Mouse (Mus musculus) megakaryocyte, embryonic 14.5 days (primary cell): Measurements from ENCODE around the gene Bmp10. TPM values are rescaled to one million over a fixed set of nuclear protein-coding genes. Genes with fewer than 3 reads are reported as not detected.

Experiments
- H3K27me3 ChIP-seq: replicated peaks from 2 replicates; pipeline ENCODE3; 2012; ENCODE audit warnings: inconsistent platforms
- H3K36me3 ChIP-seq: replicated peaks from 2 replicates; pipeline ENCODE3; 2012; ENCODE audit warnings: low read length, inconsistent platforms, mixed read lengths
- H3K4me1 ChIP-seq: 2 replicates; pipeline ENCODE4 v1.6.1; 2012; ENCODE audit warnings: inconsistent platforms
- H3K4me3 ChIP-seq: replicated peaks from 2 replicates; pipeline ENCODE3; 2012; ENCODE audit warnings: moderate library complexity, mild to moderate bottlenecking, inconsistent platforms
- H3K9me3 ChIP-seq: 2 replicates; pipeline ENCODE4 v1.6.1; 2012; ENCODE audit warnings: inconsistent platforms
- FLI1 ChIP-seq: IDR thresholded peaks from 2 replicates; pipeline ENCODE4 v1.6.1; 2012; ENCODE audit warnings: low read length, inconsistent platforms, mixed read lengths
- GATA1 ChIP-seq: IDR thresholded peaks from 3 replicates; pipeline ENCODE4 v1.6.1; 2012; ENCODE audit warnings: mixed read lengths, low read length, inconsistent platforms, borderline replicate concordance
- polyA plus RNA-seq: library from polyadenylated mRNA; stranded (reverse); fragments of >175 nt; gene quantifications from 2 replicates; pipeline ENCODE4 v1.2.3, GENCODE M21; 2012; ENCODE audit warnings: low replicate concordance; ENCODE audit not compliant: insufficient read depth

The Bmp10 gene
- polyA plus RNA-seq, 1 experiment = not detected

DNA sequence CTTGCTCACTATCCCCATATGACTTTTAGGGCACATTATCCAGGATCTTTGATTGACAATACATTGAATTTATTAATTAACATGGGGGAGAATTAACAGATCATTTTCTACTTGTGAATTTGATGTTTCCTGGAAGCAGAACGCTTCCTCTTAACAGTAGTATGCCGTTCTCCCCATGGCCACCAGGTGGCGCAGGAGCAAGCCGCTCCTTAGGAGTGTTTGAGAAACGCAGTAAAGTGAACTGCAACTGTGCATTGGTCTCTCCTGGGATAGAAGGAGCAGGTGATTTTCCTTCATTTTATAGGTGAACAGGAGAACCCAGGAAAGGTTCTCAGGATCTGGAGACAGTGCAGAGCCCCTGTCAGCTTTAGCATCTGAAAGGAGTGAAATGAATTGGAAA lies 29.7 kb upstream of the Bmp10 start:
- Histone ChIP-seq H3K9me3 (no peaks in the 10 kb centered on the region), H3K36me3 (no peaks in the 10 kb centered on the region), H3K4me1 (peaks cover 36% of the 10 kb centered on the region), H3K4me3 (peak overlapping the region; percentile 28), H3K27me3 (peaks cover 12% of the 10 kb centered on the region)
- TF ChIP-seq FLI1 = no peak
- no peak for TF ChIP-seq GATA1

- H3K9me3 ChIP-seq = no peaks in the 10 kb centered on the region
- peak overlapping the region; percentile 57 for H3K4me3 ChIP-seq
- no peaks in the 10 kb centered on the region for H3K36me3 ChIP-seq
- H3K4me1 ChIP-seq = peaks cover 28% of the 10 kb centered on the region
- no peak for TF ChIP-seq FLI1
- no peak for TF ChIP-seq GATA1
- H3K27me3 ChIP-seq = peaks cover 9% of the 10 kb centered on the region
Measured at GRCm38 (mm10) chr6:87399886-87400566, 28.8 kb upstream of the Bmp10 start.

GRCm38 (mm10) chr6:87401456-87401855 lies 27.3 kb upstream of the Bmp10 start:
- H3K4me1 ChIP-seq = peaks cover 28% of the 10 kb centered on the region
- TF ChIP-seq FLI1 (no peak), GATA1 (no peak)
- peaks cover 7% of the 10 kb centered on the region for H3K27me3 ChIP-seq
- H3K4me3 ChIP-seq = no peak overlapping the region
- H3K36me3 ChIP-seq = no peaks in the 10 kb centered on the region
- no peaks in the 10 kb centered on the region for H3K9me3 ChIP-seq

GRCm38 (mm10) chr6:87412011-87412410 lies 16.8 kb upstream of the Bmp10 start:
- TF ChIP-seq FLI1 (no peak), GATA1 (no peak)
- Histone ChIP-seq H3K36me3 (no peaks in the 10 kb centered on the region), H3K4me1 (peaks cover 10% of the 10 kb centered on the region), H3K27me3 (peaks cover 6% of the 10 kb centered on the region), H3K9me3 (peaks cover 5% of the 10 kb centered on the region), H3K4me3 (no peak overlapping the region)

GRCm38 (mm10) chr6:87422304-87422703 lies 6.5 kb upstream of the Bmp10 start:
- Histone ChIP-seq H3K9me3 (peaks cover 3% of the 10 kb centered on the region; the same call in 1 of the 2 replicates), H3K4me1 (peaks cover 60% of the 10 kb centered on the region), H3K4me3 (peak overlapping the region; percentile 56), H3K36me3 (no peaks in the 10 kb centered on the region), H3K27me3 (peaks cover 7% of the 10 kb centered on the region)
- TF ChIP-seq GATA1 (no peak), FLI1 (no peak)

DNA sequence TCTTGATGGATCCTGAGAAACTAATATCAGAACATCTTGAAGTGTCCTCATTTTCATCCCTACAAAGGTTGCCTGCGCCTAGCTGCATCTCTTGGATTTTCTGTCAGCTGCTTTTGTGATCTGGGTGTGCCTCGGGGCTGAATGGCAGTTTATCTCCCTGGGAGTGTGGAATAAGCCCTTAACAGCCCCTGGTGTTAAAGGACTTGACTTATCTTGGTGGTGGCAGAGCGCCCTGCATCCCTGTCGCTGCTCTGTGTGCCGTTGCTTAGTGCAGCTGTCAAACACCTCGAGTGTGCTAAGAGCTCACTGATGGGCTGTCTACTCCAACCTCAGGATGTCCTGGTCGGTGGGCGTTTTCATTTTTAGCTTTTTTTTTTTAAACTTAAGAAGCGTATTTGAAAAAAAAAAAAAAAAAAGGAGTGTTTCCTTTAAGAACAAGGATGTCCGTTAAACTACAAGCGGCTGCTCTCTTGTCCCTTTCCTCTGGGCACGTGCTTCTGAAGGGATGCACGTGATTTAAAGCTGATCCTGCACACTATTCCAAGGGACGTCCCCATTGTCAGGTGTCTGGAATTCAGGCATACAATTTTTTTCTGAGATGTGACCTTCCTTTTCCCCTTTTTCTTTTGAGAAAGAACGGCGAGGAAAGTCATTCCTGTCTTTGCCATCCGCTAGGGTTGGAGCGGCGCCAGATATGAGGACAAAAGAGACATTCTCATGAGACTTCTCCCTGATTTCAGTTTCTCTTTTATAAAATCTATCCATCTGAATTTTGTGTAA lies 4.6 kb upstream of the Bmp10 start:
- Histone ChIP-seq H3K9me3 (peaks cover 3% of the 10 kb centered on the region; the same call in 1 of the 2 replicates), H3K4me1 (peaks cover 48% of the 10 kb centered on the region), H3K4me3 (no peak overlapping the region), H3K27me3 (peaks cover 11% of the 10 kb centered on the region), H3K36me3 (no peaks in the 10 kb centered on the region)
- TF ChIP-seq FLI1 (no peak), GATA1 (no peak)

- Histone ChIP-seq H3K9me3 (peaks cover 3% of the 10 kb centered on the region; the same call in 1 of the 2 replicates), H3K4me1 (peaks cover 26% of the 10 kb centered on the region), H3K4me3 (no peak overlapping the region), H3K36me3 (no peaks in the 10 kb centered on the region), H3K27me3 (peaks cover 16% of the 10 kb centered on the region)
- no peak for TF ChIP-seq FLI1
- no peak for TF ChIP-seq GATA1
Measured at GRCm38 (mm10) chr6:87426954-87427353, 1.8 kb upstream of the Bmp10 start.

- Histone ChIP-seq H3K27me3 (peaks cover 19% of the 10 kb centered on the region), H3K4me3 (no peak overlapping the region), H3K9me3 (peaks cover 3% of the 10 kb centered on the region; the same call in 1 of the 2 replicates), H3K36me3 (no peaks in the 10 kb centered on the region), H3K4me1 (peaks cover 19% of the 10 kb centered on the region)
- TF ChIP-seq FLI1 = no peak
Measured at GRCm38 (mm10) chr6:87427616-87428015, 1.2 kb upstream of the Bmp10 start.

GRCm38 (mm10) chr6:87435791-87436190 lies 7.0 kb downstream of the Bmp10 start:
- peaks cover 31% of the 10 kb centered on the region for H3K4me1 ChIP-seq
- TF ChIP-seq FLI1 = no peak
- no peak for TF ChIP-seq GATA1
- peaks cover 4% of the 10 kb centered on the region; the same call in 1 of the 2 replicates for H3K9me3 ChIP-seq
- H3K27me3 ChIP-seq = peaks cover 16% of the 10 kb centered on the region
- no peaks in the 10 kb centered on the region for H3K36me3 ChIP-seq
- no peak overlapping the region for H3K4me3 ChIP-seq

DNA sequence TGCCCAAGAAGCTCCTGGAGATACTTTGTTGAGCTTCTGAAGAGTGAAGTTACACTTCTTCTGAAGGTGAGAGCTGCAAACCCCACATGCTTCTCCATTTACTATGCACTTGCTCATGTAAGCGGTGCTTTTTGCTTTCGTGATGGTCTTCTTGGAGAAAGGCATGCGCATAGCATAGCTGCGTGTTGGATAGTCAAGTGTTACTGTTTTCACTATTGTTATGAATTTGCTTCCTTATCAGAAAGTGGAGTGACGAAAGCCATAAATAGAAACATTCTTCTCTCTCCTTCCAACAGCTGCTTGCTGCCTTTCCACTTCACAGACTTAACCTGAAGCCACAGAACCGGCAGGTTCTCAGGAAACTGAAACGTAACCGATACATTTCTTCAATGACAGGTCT lies 8.0 kb downstream of the Bmp10 start:
- no peak overlapping the region for H3K4me3 ChIP-seq
- H3K4me1 ChIP-seq = peaks cover 34% of the 10 kb centered on the region
- TF ChIP-seq GATA1 = no peak
- no peak for TF ChIP-seq FLI1
- H3K27me3 ChIP-seq = peaks cover 16% of the 10 kb centered on the region
- peaks cover 4% of the 10 kb centered on the region; the same call in 1 of the 2 replicates for H3K9me3 ChIP-seq
- H3K36me3 ChIP-seq = no peaks in the 10 kb centered on the region
